16 mouse cellular contexts compared by ENCODE assay signal in genomic region chr2:79548039-79548600, GRCm38 (mm10).
DNase-seq lines count a peak whose midpoint lies in the region; ATAC-seq and TF ChIP-seq lines count a peak whose summit lies in the region.
"Had no signal": no experiment of that assay in that cellular context is flagged by ENCODE, and none has a peak within 500 bp of the region (broad histone marks: within the 10 kb centered on the region; RNA-seq: fewer than 3 reads in every experiment).

No protein-coding gene starts in this region.

- H3K9ac ChIP-seq in lung, postnatal 0 days (replicated peaks; ENCODE audit: low read depth) = no peak overlapping the region
- no peak overlapping the region for H3K9ac ChIP-seq in stomach, embryonic 14.5 days (replicated peaks; ENCODE audit: low read depth, low read length)
- H3K9ac ChIP-seq: embryonic facial prominence, embryonic 12.5 days; hindbrain, embryonic 13.5 days; liver, embryonic 12.5 days; midbrain, embryonic 15.5 days had no signal

- H3K4me2 ChIP-seq in lung, postnatal 0 days (replicated peaks; ENCODE audit: low read depth, low read length) = no peak overlapping the region
- H3K4me2 ChIP-seq in stomach, embryonic 14.5 days (replicated peaks; ENCODE audit: low read depth, low read length) = no peak overlapping the region
- H3K4me2 ChIP-seq: embryonic facial prominence, embryonic 12.5 days; hindbrain, embryonic 13.5 days; liver, embryonic 12.5 days; midbrain, embryonic 15.5 days had no signal

- TF ChIP-seq EP300 in lung, postnatal 0 days (IDR thresholded peaks at IDR 0.05) = no peak

- no peak for ATAC-seq in lung, postnatal 0 days
- peak; percentile 47; the same call in 1 of the 2 replicates for ATAC-seq in granulocyte monocyte progenitor cell, adult 5-6 weeks (replicated peaks; ENCODE audit: poor library complexity, severe bottlenecking)
- peak; percentile 23; the same call in 1 of the 2 replicates for ATAC-seq in stomach, embryonic 14.5 days (ENCODE audit: insufficient number of reproducible peaks, insufficient read depth, low FRiP score, low read depth)
- ATAC-seq: liver, embryonic 12.5 days; midbrain, embryonic 15.5 days had no signal

- TF ChIP-seq CTCF in lung, postnatal 0 days (IDR thresholded peaks at IDR 0.05) = no peak
- TF ChIP-seq CTCF in lung, adult 2 months (IDR thresholded peaks at IDR 0.05; ENCODE audit: insufficient read depth, low read length) = no peak

- no peaks in the 10 kb centered on the region; the same call in 1 of the 2 replicates for H3K4me1 ChIP-seq in lung, postnatal 0 days (ENCODE audit: insufficient read depth, low read depth, low read length)
- peaks cover under 1% of the 10 kb centered on the region for H3K4me1 ChIP-seq in lung, adult 2 months (ENCODE audit: control insufficient read depth, insufficient read depth, low read length)
- H3K4me1 ChIP-seq in stomach, embryonic 14.5 days (ENCODE audit: control insufficient read depth, insufficient read depth, low read length) = peaks cover 33% of the 10 kb centered on the region; the same call in 1 of the 2 replicates
- H3K4me1 ChIP-seq: embryonic facial prominence, embryonic 12.5 days; hindbrain, embryonic 13.5 days; limb, embryonic 10.5 days; liver, embryonic 12.5 days; midbrain, embryonic 15.5 days had no signal

- no peaks in the 10 kb centered on the region for H3K27me3 ChIP-seq in lung, postnatal 0 days (replicated peaks; ENCODE audit: insufficient read depth, low read length)
- H3K27me3 ChIP-seq in stomach, embryonic 14.5 days (ENCODE audit: control insufficient read depth, insufficient read depth, low read length) = no peaks in the 10 kb centered on the region
- H3K27me3 ChIP-seq: embryonic facial prominence, embryonic 12.5 days; hindbrain, embryonic 13.5 days; liver, embryonic 12.5 days; midbrain, embryonic 15.5 days had no signal

- no peaks in the 10 kb centered on the region for H3K36me3 ChIP-seq in lung, postnatal 0 days (ENCODE audit: insufficient read depth, low read length)
- no peaks in the 10 kb centered on the region for H3K36me3 ChIP-seq in stomach, embryonic 14.5 days (ENCODE audit: control insufficient read depth, insufficient read depth, low read length)
- H3K36me3 ChIP-seq: embryonic facial prominence, embryonic 12.5 days; hindbrain, embryonic 13.5 days; limb, embryonic 10.5 days; liver, embryonic 12.5 days; midbrain, embryonic 15.5 days had no signal

- no peak overlapping the region for H3K27ac ChIP-seq in lung, postnatal 0 days (ENCODE audit: low read length)
- H3K27ac ChIP-seq in stomach, embryonic 14.5 days (ENCODE audit: low read length) = peak overlapping the region; percentile 7; the same call in 1 of the 2 replicates
- H3K27ac ChIP-seq: embryonic facial prominence, embryonic 12.5 days; hindbrain, embryonic 13.5 days; limb, embryonic 10.5 days; liver, embryonic 12.5 days; midbrain, embryonic 15.5 days had no signal

- peak; percentile 17 for DNase-seq in lung, postnatal 0 days (ENCODE audit: low spot score)
- no peak for DNase-seq in lung, adult 2 months
- no peak for DNase-seq in yolk sac, embryonic 10.5 days (ENCODE audit: low spot score)
- DNase-seq in layer of hippocampus, adult 9-11 months = no peak
- no peak for DNase-seq in embryo, embryonic 11 days
- DNase-seq: cerebellum, postnatal 25 days; kidney, adult 18-20 months; lung, postnatal 14 days; right cerebral cortex, postnatal 14 days had no signal

- WGBS in lung, postnatal 0 days = 45% methylated on average over 8 of the region's 8 CpGs
- WGBS in lung, adult 2 months = 50% methylated on average over 8 of the region's 8 CpGs
- WGBS in stomach, embryonic 14.5 days = 41% methylated on average over 8 of the region's 8 CpGs

- H3K4me3 ChIP-seq in lung, postnatal 0 days (ENCODE audit: low read depth, low read length) = no peak overlapping the region
- no peak overlapping the region for H3K4me3 ChIP-seq in lung, adult 2 months (replicated peaks; ENCODE audit: extremely low read depth, low read depth, low read length)
- H3K4me3 ChIP-seq in stomach, embryonic 14.5 days (ENCODE audit: low read depth, low read length) = no peak overlapping the region
- H3K4me3 ChIP-seq: embryonic facial prominence, embryonic 12.5 days; hindbrain, embryonic 13.5 days; limb, embryonic 10.5 days; liver, embryonic 12.5 days; midbrain, embryonic 15.5 days had no signal

- TF ChIP-seq POLR2A in lung, adult 2 months (IDR thresholded peaks at IDR 0.05; ENCODE audit: borderline replicate concordance, extremely low read depth, low read depth, low read length) = no peak

- no peaks in the 10 kb centered on the region for H3K9me3 ChIP-seq in lung, postnatal 0 days (ENCODE audit: low read length)
- H3K9me3 ChIP-seq in stomach, embryonic 14.5 days (ENCODE audit: control insufficient read depth, low read depth, low read length) = no peaks in the 10 kb centered on the region
- H3K9me3 ChIP-seq: embryonic facial prominence, embryonic 12.5 days; hindbrain, embryonic 13.5 days; limb, embryonic 10.5 days; liver, embryonic 12.5 days; midbrain, embryonic 15.5 days had no signal
